Mouse (Mus musculus) A20 (cell line): ENCODE measurements around the gene Jph4.
A peak's percentile ranks its signal among the peaks of the same experiment; 100 is the strongest.

Source experiments
- DNase-seq: peaks from one replicate; pipeline ENCODE4 v3.0.0-alpha.2; 2011; ENCODE audit warnings: low read depth, low spot score

Jph4 gene

DNA sequence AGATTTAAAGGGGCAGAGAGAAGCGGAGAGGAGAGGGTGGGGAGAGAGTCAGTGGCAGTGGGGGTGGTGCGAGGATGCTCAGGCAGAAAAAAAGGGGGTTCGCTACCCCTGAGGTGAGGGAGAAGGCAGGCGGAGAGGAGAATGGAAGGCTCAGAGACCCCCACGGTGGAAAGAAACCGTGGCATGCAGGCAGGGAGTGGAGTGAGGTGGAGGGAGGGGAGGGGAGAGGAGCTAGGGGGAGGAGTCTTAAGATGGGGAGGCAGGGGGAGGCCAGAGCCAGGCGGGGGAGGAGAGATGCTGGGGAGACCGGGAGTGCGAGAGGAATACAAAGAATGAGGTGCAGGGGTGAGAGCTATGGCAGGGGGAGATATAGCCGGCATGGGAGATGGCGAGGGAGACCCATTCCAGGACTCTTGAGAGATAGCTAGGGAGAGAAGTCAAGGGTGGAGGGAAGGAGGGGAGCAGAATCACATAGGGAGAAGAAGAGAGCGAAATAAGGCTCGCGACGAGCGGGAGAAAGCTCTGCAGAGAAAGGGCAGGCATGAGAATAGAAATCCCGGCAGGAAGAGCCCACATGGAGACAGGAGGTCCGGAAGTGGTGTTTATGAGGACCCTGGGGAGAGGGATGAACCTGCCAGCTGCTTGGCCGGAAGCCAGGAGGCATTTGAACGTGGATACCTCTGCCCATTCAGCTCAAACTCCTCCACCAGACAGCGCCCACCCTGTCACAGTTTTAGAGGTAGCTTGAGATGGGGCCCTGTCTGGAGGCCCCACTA lies at the start of gene Jph4:
TSS of gene Jph4 (minus strand) at position 511 of the 776 bp plus-strand sequence.
- no peak for DNase-seq

DNA sequence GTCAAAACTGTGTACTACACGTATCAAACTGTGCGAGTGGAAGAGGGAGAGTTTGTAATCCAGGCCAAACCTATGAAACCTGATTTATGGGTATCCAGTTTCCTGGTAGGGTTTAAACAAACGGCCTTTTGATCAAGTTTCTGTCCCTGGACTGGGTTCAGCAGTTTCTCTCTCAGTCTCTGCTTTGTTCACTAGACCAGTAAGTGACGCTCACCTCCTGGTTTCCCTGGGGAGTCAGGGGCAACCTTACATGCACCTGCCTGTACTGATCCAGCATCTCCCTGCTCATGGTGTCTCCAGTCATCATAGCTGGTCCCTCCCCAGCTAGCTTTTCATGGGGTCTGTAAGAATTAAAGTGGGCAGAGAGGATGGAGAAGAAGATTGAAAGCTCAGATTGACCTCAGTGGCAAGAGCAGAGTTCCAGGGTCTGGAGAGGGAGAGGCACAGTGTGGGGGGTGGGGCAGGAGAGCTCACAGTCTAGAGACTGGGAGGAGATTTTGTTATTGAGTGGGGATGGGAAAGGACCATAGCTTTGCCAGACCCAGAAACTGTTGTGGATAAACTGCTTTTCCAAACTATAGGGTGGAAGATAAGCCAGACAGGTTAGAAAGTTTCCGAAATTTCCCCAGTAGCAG lies 47.6 kb upstream of the Jph4 start:
- no peak for DNase-seq

DNA sequence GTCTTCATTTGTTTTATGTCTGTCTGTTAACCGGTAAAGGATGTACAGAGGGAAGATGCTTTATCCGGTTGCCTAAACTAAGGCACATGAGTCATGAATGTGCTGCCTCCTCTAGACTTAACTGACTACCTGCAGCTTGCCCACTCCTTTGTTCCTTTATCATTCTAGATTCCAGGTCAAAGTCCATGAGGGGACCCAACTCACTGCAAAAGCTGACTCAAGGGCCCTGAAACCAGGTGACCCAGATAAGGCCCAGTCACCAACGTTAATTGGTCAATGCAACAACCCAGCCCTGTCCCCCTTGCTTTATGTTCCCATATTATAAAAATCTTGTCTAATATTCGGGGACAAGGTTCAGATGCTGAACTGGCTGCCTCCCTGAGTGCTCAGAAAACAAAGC lies 45.4 kb upstream of the Jph4 start:
- no peak for DNase-seq

- DNase-seq = peak; percentile 85
These were observed 44.4 kb upstream of the Jph4 start for GRCm38 (mm10) chr14:55161098-55161634.

- no peak for DNase-seq
These were observed 43.7 kb upstream of the Jph4 start for GRCm38 (mm10) chr14:55160251-55161071.

- no peak for DNase-seq
These were observed 40.8 kb upstream of the Jph4 start for GRCm38 (mm10) chr14:55157322-55158065.

DNA sequence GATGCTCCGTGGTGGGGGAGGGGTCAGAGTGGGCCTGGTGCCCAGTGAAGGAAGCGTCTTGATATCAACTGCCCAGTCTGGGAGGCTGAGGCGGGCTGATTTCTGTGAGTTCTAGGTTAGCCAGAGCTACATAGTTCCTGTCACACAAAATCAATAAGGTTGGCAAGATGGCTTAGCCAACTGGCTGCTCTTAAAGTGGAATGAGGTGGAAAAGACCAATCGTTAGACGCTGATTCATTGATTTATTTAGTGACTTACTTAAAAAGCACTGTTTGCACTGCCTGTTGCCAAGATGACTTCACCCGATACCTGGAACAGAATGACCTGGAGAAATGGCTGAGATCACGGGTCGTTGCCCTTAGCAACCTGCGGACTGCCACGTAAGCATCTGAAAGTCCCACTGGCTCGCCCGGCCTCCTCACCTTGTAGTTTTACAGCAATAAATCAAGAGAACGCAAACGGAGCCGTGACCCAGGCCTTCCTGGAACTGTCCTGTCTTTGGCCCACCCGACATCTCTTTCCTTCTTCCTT lies 36.3 kb upstream of the Jph4 start:
- no peak for DNase-seq

DNA sequence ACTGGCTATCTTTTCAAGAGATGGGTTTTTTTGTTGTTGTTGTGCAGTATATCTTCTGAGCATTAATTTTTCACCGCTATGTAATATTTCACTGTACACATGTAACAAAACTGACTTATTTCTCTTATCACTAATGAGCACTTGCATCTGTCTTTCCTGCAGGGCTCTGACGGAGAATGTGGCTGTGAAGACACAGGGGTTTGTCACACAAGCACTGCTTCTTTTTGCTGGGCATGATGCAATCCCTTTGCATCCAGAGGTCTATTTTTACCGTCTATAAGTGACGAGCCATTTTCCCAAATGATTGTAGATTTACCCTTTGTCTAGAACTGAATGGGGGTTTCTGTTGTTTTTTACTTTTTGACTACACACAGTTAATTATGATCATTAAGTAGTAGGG lies 35.4 kb upstream of the Jph4 start:
- DNase-seq = no peak

DNA sequence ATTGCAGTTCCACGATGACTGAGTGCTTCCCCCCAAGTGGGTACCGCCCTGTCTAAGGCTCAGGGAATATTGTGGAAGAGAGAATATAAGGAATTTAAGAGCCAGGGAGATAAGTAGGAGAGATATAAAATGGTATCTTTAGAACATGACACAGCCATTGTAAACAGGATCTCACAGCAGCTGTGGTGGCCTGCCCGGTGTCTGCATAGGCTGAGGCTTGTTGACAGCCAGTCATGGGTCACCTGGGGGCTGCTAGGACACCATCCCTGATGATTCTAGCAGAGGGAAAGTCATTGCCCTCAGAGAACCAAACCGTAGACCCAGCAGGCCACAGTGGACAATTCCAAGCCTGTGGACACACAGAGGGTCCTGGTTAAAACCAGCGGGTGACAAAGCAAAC lies 34.2 kb upstream of the Jph4 start:
- DNase-seq = no peak

GRCm38 (mm10) chr14:55149041-55149440 lies 32.3 kb upstream of the Jph4 start:
- DNase-seq = no peak

- peak; percentile 74 for DNase-seq
These were observed 31.7 kb upstream of the Jph4 start for GRCm38 (mm10) chr14:55148363-55148915.

- peak; percentile 90 for DNase-seq
These were observed 30.2 kb upstream of the Jph4 start for GRCm38 (mm10) chr14:55146829-55147401.

GRCm38 (mm10) chr14:55146324-55146723 lies 29.6 kb upstream of the Jph4 start:
- peak; percentile 76 for DNase-seq

GRCm38 (mm10) chr14:55139313-55139712 lies 22.6 kb upstream of the Jph4 start:
- peak; percentile 24 for DNase-seq

DNA sequence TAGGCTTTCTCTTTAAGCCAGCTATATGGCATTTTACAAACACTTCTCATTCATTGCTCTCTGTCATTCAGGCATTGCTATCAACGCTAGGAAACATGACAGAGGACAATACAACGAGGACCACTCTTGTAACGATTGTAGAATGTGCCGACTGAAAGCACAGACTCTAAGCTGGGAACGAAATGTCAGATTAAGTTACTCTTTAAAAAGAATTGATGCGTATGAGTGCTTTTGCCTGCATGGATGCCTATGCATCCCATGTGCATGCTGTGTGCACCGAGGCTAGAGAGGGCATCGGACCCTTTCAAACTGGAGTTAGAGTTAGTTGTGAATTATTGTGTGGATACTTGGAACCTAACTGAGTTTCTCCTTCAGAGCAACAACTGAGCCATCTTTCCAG lies 18.9 kb upstream of the Jph4 start:
- DNase-seq = no peak

DNA sequence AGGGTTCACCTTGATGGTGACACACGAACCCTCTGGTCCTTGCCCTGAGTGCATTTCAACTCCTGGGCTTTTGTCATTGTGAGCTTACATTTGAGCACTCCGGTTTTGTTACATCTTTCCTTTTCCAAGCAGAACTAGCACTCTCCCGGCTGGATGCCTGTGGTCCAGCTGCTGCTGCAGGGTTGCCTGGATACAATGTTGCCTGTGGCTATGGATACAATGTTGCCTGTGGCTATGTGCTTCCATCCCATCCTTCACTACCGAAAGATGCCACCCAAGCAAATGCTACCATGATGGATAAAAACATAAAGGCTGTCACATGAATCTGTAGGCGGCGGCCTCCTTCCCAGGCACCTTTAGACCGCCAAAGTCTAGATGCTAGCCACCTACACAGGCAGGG lies 9.8 kb upstream of the Jph4 start:
- no peak for DNase-seq

- no peak for DNase-seq
These were observed 9.0 kb upstream of the Jph4 start for GRCm38 (mm10) chr14:55125711-55126110.

- no peak for DNase-seq
These were observed 5.6 kb upstream of the Jph4 start for GRCm38 (mm10) chr14:55122359-55122758.

DNA sequence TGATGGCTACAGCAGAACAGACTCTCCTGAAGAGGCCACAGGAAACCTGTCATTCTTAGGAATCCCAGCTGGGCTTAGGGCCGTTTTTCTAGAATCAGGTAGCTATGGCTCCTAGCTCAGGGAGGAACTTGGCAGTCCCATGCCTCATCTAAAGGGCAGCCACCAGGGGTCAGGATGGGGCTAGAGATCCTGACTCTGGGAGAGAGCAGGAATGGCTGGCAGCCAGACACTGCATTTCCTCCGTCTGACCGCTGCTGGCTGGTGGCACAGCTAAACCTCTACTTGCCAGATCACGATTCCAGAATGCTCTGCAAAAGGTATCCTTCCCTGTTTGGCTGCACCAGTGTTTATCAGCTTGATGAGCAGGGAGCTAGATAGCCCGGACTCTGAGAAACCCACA lies 5.2 kb upstream of the Jph4 start:
- peak; percentile 60 for DNase-seq

- DNase-seq = peak; percentile 59
These were observed 2.8 kb upstream of the Jph4 start for GRCm38 (mm10) chr14:55119421-55120134.
